Mouse (Mus musculus): ENCODE results near the gene Ccdc73. TPM values are rescaled to one million over a fixed set of nuclear protein-coding genes. Genes with fewer than 3 reads are reported as not detected.

The Ccdc73 gene
- polyA plus RNA-seq, 1 experiment from 2014 or later: 10.2 TPM

DNA sequence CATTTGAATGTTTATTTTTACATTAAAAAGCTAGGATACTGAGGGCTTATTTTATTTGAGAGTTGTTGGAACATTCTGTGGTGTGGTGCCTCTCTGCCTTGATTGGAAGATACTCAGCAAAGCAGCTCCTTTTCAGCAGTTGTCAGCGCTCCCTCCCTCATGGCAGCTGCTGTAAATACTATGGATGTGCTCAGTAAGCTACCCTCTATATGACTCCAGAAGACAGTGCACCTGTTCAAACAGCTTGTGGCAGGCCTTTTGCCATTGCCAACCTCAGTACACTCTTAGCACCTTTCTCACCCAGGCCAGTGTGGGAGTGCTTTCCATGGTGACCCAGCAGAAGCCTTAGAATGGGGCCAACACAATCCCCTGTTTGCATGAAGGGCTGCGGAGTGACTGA is 32.4 kb downstream of the Ccdc73 start:
- no peak for DNase-seq (ENCODE audit: low spot score)

GRCm38 (mm10) chr2:104915709-104916108 is 48.1 kb downstream of the Ccdc73 start:
- H3K27me3 ChIP-seq (replicated peaks; ENCODE audit: control insufficient read depth, insufficient read depth, low read length): no peaks in the 10 kb centered on the region
- H3K27ac ChIP-seq (ENCODE audit: low read depth): no peak overlapping the region
- no peak overlapping the region for H3K9ac ChIP-seq (ENCODE audit: low read length)
- 88% methylated on average over 3 of the region's 3 CpGs for WGBS
- no peaks in the 10 kb centered on the region for H3K4me1 ChIP-seq (replicated peaks; ENCODE audit: control insufficient read depth, insufficient read depth, low read length)
- no peak overlapping the region for H3K4me2 ChIP-seq (ENCODE audit: low read length)
- no peaks in the 10 kb centered on the region for H3K36me3 ChIP-seq (ENCODE audit: control insufficient read depth, insufficient read depth, low read length)
- H3K9me3 ChIP-seq (ENCODE audit: control insufficient read depth, low read length): no peaks in the 10 kb centered on the region
- H3K4me3 ChIP-seq (ENCODE audit: low read depth, low read length): no peak overlapping the region
- ATAC-seq (replicated peaks; ENCODE audit: low FRiP score, low TSS enrichment, low read depth): no peak
- no peak for DNase-seq (ENCODE audit: low spot score)

More for the DNA sequence above, 32.4 kb downstream of the Ccdc73 start:
- no peaks in the 10 kb centered on the region for H3K9me3 ChIP-seq (ENCODE audit: control insufficient read depth, low read length)
- no peaks in the 10 kb centered on the region for H3K4me1 ChIP-seq (replicated peaks; ENCODE audit: control insufficient read depth, insufficient read depth, low read length)
- no peak for ATAC-seq (replicated peaks; ENCODE audit: low FRiP score, low TSS enrichment, low read depth)
- WGBS: 91% methylated on average over 2 of the region's 2 CpGs
- H3K36me3 ChIP-seq (ENCODE audit: control insufficient read depth, insufficient read depth, low read length): no peaks in the 10 kb centered on the region
- no peaks in the 10 kb centered on the region for H3K27me3 ChIP-seq (replicated peaks; ENCODE audit: control insufficient read depth, insufficient read depth, low read length)
- H3K9ac ChIP-seq (ENCODE audit: low read length): no peak overlapping the region
- no peak overlapping the region for H3K27ac ChIP-seq (ENCODE audit: low read depth)
- no peak overlapping the region for H3K4me2 ChIP-seq (ENCODE audit: low read length)
- no peak overlapping the region for H3K4me3 ChIP-seq (ENCODE audit: low read depth, low read length)

DNA sequence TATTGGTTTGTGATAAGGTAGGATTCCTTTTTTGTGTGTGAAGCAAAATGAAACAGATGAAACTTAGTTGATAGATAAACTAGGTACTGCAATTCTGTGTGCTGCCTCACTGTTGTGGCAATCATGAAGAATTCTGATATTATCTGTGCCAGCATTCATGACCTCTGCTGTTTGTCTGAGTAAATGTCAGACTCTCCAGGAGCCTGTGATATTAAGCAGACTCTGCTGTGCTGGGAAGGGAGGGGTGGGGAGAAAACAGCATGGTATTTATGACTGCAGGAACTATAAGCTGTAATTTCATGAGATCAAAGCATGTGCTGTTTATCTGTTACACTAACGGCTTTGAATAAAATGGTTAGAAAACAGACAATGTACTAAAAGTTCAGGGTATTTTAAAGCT is 96.9 kb downstream of the Ccdc73 start:
- no peaks in the 10 kb centered on the region for H3K36me3 ChIP-seq (ENCODE audit: control insufficient read depth, insufficient read depth, low read length)
- no peak for DNase-seq (ENCODE audit: low spot score)
- H3K27me3 ChIP-seq (replicated peaks; ENCODE audit: control insufficient read depth, insufficient read depth, low read length): no peaks in the 10 kb centered on the region
- H3K9me3 ChIP-seq (ENCODE audit: control insufficient read depth, low read length): no peaks in the 10 kb centered on the region
- 0 out of 2 replicates have a peak, but pooled peaks have one; percentile 53 for ATAC-seq (replicated peaks; ENCODE audit: low FRiP score, low TSS enrichment, low read depth)
- 2% methylated on average over 1 of the region's 1 CpGs for WGBS
- no peak overlapping the region for H3K4me3 ChIP-seq (ENCODE audit: low read depth, low read length)
- no peaks in the 10 kb centered on the region for H3K4me1 ChIP-seq (replicated peaks; ENCODE audit: control insufficient read depth, insufficient read depth, low read length)
- H3K27ac ChIP-seq (ENCODE audit: low read depth): no peak overlapping the region
- no peak overlapping the region for H3K9ac ChIP-seq (ENCODE audit: low read length)
- H3K4me2 ChIP-seq (ENCODE audit: low read length): no peak overlapping the region

DNA sequence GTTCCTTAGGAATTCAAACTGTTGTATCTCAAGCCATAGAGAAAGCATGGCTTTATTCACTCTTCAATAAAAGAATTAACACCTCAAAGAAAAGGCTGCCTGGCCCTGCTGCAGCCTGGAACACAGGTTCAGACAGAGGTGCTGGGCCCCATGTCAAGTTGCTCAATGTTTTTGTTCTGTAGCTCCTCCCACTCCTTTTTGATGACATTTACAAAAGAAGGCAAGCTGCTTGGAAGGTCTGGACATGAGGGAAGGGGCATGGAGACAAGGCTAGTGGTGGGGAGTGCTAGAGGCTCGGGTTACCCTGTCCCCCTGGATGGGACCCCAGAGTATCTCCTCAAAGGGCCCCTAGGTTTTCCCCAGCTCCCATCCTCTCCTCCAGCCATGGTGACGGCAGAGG is 114.1 kb downstream of the Ccdc73 start:
- Histone ChIP-seq H3K4me1 (replicated peaks; ENCODE audit: control insufficient read depth, insufficient read depth, low read length) (no peaks in the 10 kb centered on the region), H3K4me3 (ENCODE audit: low read depth, low read length) (no peak overlapping the region), H3K27me3 (replicated peaks; ENCODE audit: control insufficient read depth, insufficient read depth, low read length) (no peaks in the 10 kb centered on the region), H3K4me2 (ENCODE audit: low read length) (no peak overlapping the region), H3K36me3 (ENCODE audit: control insufficient read depth, insufficient read depth, low read length) (no peaks in the 10 kb centered on the region), H3K27ac (ENCODE audit: low read depth) (no peak overlapping the region), H3K9ac (ENCODE audit: low read length) (no peak overlapping the region), H3K9me3 (ENCODE audit: control insufficient read depth, low read length) (no peaks in the 10 kb centered on the region)
- ATAC-seq (replicated peaks; ENCODE audit: low FRiP score, low TSS enrichment, low read depth) (no peak), DNase-seq (ENCODE audit: low spot score) (no peak)
- WGBS: 41% methylated on average over 2 of the region's 2 CpGs

GRCm38 (mm10) chr2:104985796-104986195 is 118.2 kb downstream of the Ccdc73 start:
- H3K4me3 ChIP-seq (ENCODE audit: low read depth, low read length): no peak overlapping the region
- ATAC-seq (replicated peaks; ENCODE audit: low FRiP score, low TSS enrichment, low read depth) (no peak), DNase-seq (ENCODE audit: low spot score) (no peak)
- H3K27ac ChIP-seq (ENCODE audit: low read depth): no peak overlapping the region
- H3K36me3 ChIP-seq (ENCODE audit: control insufficient read depth, insufficient read depth, low read length): no peaks in the 10 kb centered on the region
- H3K27me3 ChIP-seq (replicated peaks; ENCODE audit: control insufficient read depth, insufficient read depth, low read length): no peaks in the 10 kb centered on the region
- WGBS: 50% methylated on average over 3 of the region's 3 CpGs
- no peaks in the 10 kb centered on the region for H3K9me3 ChIP-seq (ENCODE audit: control insufficient read depth, low read length)
- H3K4me1 ChIP-seq (replicated peaks; ENCODE audit: control insufficient read depth, insufficient read depth, low read length): no peaks in the 10 kb centered on the region
- no peak overlapping the region for H3K9ac ChIP-seq (ENCODE audit: low read length)
- no peak overlapping the region for H3K4me2 ChIP-seq (ENCODE audit: low read length)

DNA sequence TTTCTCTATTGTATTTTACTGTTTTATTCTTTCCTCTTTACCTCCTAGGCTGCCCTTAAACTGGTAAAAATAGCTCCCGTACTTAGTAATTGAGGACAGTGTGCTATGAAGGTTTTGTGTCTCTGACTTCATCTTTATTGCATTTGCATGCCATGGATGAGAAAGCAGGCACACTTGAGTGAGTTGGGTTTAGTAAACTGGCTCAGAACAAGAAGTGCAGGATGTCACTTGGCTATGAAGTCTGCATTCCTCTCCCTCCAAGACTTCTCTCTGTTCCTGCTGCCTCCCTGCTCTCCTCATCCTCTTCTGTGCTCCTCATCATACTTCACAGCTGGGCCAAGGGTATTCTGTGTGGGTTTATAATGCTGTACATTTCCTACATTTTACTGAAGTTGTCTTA is 121.4 kb downstream of the Ccdc73 start:
- no peaks in the 10 kb centered on the region; the same call in 1 of the 2 replicates for H3K4me1 ChIP-seq (replicated peaks; ENCODE audit: control insufficient read depth, insufficient read depth, low read length)
- no peaks in the 10 kb centered on the region for H3K27me3 ChIP-seq (replicated peaks; ENCODE audit: control insufficient read depth, insufficient read depth, low read length)
- DNase-seq (ENCODE audit: low spot score) (no peak), ATAC-seq (replicated peaks; ENCODE audit: low FRiP score, low TSS enrichment, low read depth) (no peak)
- 88% methylated on average over 1 of the region's 1 CpGs for WGBS
- no peak overlapping the region for H3K27ac ChIP-seq (ENCODE audit: low read depth)
- no peaks in the 10 kb centered on the region for H3K36me3 ChIP-seq (ENCODE audit: control insufficient read depth, insufficient read depth, low read length)
- no peak overlapping the region for H3K9ac ChIP-seq (ENCODE audit: low read length)
- H3K4me2 ChIP-seq (ENCODE audit: low read length): no peak overlapping the region
- no peaks in the 10 kb centered on the region for H3K9me3 ChIP-seq (ENCODE audit: control insufficient read depth, low read length)
- no peak overlapping the region for H3K4me3 ChIP-seq (ENCODE audit: low read depth, low read length)

DNA sequence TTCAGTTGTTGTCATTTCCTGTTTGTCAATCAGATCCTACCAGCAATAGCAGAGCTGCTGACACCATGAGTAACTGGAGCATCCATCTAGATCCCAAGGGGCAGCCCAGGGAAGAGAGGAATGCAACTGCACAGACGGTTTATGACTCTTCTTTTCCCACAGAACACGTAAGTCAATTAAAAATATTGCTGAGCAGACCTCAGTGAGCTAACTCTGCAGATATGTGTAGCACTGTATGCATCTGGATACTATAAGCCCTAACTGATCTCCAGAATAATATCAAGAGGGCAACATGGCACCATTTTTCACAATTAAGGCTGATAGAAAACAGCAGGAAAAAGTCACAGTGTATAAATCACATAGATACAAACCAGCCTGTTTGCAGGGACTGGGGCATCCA is 126.8 kb downstream of the Ccdc73 start:
- H3K9me3 ChIP-seq (ENCODE audit: control insufficient read depth, low read length): no peaks in the 10 kb centered on the region
- H3K27ac ChIP-seq (ENCODE audit: low read depth): no peak overlapping the region
- peaks cover 23% of the 10 kb centered on the region for H3K36me3 ChIP-seq (ENCODE audit: control insufficient read depth, insufficient read depth, low read length)
- no peaks in the 10 kb centered on the region for H3K27me3 ChIP-seq (replicated peaks; ENCODE audit: control insufficient read depth, insufficient read depth, low read length)
- no peak overlapping the region for H3K4me3 ChIP-seq (ENCODE audit: low read depth, low read length)
- WGBS: 47% methylated on average over 2 of the region's 2 CpGs
- no peak for DNase-seq (ENCODE audit: low spot score)
- no peak overlapping the region for H3K4me2 ChIP-seq (ENCODE audit: low read length)
- H3K9ac ChIP-seq (ENCODE audit: low read length): no peak overlapping the region
- peak; percentile 36; the same call in 1 of the 2 replicates for ATAC-seq (replicated peaks; ENCODE audit: low FRiP score, low TSS enrichment, low read depth)
- no peaks in the 10 kb centered on the region; the same call in 1 of the 2 replicates for H3K4me1 ChIP-seq (replicated peaks; ENCODE audit: control insufficient read depth, insufficient read depth, low read length)

DNA sequence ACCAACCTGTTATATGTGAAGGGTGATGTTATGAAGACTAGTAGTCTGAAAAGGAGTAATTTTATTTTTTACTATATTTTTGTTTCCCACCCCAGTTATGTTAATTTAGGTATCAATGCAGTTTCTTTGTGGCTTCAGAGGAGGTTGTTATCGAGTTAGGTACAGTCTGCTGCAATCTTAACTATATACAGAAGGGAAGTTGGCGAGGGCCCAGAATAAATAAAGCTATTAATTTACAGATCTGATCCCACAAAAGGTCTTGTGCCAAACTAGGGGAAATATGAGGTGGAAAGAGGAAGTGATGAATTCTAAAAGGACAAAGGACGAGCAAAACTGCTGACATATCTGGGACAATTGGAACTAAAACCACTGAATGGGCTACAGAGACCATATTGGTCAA is 128.6 kb downstream of the Ccdc73 start:
- DNase-seq (ENCODE audit: low spot score) (no peak), ATAC-seq (replicated peaks; ENCODE audit: low FRiP score, low TSS enrichment, low read depth) (no peak)
- Histone ChIP-seq H3K4me1 (replicated peaks; ENCODE audit: control insufficient read depth, insufficient read depth, low read length) (no peaks in the 10 kb centered on the region; the same call in 1 of the 2 replicates), H3K27me3 (replicated peaks; ENCODE audit: control insufficient read depth, insufficient read depth, low read length) (no peaks in the 10 kb centered on the region), H3K4me2 (ENCODE audit: low read length) (no peak overlapping the region), H3K9me3 (ENCODE audit: control insufficient read depth, low read length) (no peaks in the 10 kb centered on the region), H3K27ac (ENCODE audit: low read depth) (no peak overlapping the region), H3K4me3 (ENCODE audit: low read depth, low read length) (no peak overlapping the region), H3K9ac (ENCODE audit: low read length) (no peak overlapping the region), H3K36me3 (ENCODE audit: control insufficient read depth, insufficient read depth, low read length) (peaks cover 29% of the 10 kb centered on the region)
- 76% methylated on average over 3 of the region's 3 CpGs for WGBS

DNA sequence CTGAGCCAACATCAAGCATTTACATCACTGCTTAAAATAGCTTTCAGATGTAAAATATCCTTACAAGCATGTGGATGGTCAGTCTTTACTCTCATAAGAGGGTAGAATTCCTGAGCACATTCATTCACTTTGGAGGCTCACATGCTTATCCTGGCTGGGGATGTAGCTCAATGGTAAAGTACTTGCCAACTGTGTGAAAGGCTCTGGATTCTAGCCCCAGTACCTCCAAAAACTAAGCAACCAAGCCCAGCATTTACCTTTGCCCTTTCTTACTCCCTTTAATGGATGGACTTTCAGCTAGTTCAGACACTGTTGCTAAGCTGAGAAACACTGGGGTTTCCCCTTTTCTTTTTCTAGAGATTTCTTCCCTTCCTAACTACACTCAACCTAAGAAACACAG is 139.6 kb downstream of the Ccdc73 start:
- H3K4me1 ChIP-seq (replicated peaks; ENCODE audit: control insufficient read depth, insufficient read depth, low read length): no peaks in the 10 kb centered on the region
- ATAC-seq (replicated peaks; ENCODE audit: low FRiP score, low TSS enrichment, low read depth) (no peak), DNase-seq (ENCODE audit: low spot score) (no peak)
- no peak overlapping the region for H3K27ac ChIP-seq (ENCODE audit: low read depth)
- no peak overlapping the region for H3K4me2 ChIP-seq (ENCODE audit: low read length)
- no peak overlapping the region for H3K9ac ChIP-seq (ENCODE audit: low read length)
- no peak overlapping the region for H3K4me3 ChIP-seq (ENCODE audit: low read depth, low read length)
- no peaks in the 10 kb centered on the region for H3K9me3 ChIP-seq (ENCODE audit: control insufficient read depth, low read length)
- H3K27me3 ChIP-seq (replicated peaks; ENCODE audit: control insufficient read depth, insufficient read depth, low read length): no peaks in the 10 kb centered on the region
- peaks cover 91% of the 10 kb centered on the region for H3K36me3 ChIP-seq (ENCODE audit: control insufficient read depth, insufficient read depth, low read length)
